Mouse (Mus musculus): ENCODE results near the gene Kdm6b.

GRCm38 (mm10) chr11:69386758-69387157, 26.7 kb downstream of the Kdm6b start:
- TF ChIP-seq CTCF (IDR thresholded peaks at IDR 0.05; ENCODE audit: low read depth, low read length) (no peak), EP300 (IDR thresholded peaks at IDR 0.05; ENCODE audit: insufficient read depth, low read depth, low read length) (no peak), POLR2A (IDR thresholded peaks at IDR 0.05; ENCODE audit: insufficient read depth, low read length) (no peak)

All from ES-Bruce4 (cell line).